Mouse (Mus musculus) spleen, postnatal 10 days (tissue): Measurements from ENCODE around the gene Nectin1.

Source experiments
- DNase-seq, 2 experiments: peaks; one replicate each; pipeline ENCODE4 v3.0.0; 2021 to 2022; ENCODE audit warnings: low spot score in 2 of 2

Gene Nectin1

GRCm38 (mm10) chr9:43765419-43766179 lies 21.8 kb downstream of the Nectin1 start:
- no peak for DNase-seq

DNA sequence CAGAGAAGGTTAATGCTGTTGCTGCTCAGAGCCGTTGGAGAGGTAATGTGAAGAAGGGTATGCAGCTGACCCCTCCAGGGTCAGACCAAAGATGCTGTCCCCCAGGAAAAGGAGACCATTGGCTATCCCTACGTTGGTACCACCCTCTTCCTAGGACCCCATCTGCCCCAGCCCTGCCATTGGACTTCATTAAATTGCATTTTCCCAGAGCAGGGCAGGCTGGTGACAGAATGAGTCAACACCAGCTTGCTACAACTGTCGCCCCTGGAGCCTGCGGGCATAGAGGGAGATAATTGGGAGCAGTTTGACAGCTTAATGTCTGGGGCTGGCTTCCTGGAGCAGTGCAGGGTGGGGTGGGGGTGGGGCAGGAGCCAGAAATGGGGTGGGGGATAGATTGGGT lies 25.0 kb downstream of the Nectin1 start:
- no peak for DNase-seq

DNA sequence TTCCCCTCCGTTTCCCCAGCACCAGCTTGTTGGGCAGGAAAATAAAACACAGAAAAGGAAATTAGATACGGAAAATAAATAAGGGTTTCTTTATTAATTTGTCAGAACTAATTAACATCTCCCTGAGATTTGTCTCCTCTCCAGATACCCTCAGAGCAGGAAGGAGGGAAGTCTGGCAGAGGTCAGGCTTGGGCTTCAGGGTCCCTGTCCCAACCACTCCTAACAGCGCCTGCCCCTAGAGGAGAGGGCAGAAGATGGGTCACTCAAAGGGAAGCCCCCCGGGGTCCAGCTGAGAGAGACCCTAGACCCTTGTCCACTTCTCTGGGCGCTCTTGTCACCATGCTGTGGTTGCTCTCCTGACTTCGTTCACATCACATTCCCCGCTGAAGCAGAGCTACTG lies 25.4 kb downstream of the Nectin1 start:
- no peak for DNase-seq

DNA sequence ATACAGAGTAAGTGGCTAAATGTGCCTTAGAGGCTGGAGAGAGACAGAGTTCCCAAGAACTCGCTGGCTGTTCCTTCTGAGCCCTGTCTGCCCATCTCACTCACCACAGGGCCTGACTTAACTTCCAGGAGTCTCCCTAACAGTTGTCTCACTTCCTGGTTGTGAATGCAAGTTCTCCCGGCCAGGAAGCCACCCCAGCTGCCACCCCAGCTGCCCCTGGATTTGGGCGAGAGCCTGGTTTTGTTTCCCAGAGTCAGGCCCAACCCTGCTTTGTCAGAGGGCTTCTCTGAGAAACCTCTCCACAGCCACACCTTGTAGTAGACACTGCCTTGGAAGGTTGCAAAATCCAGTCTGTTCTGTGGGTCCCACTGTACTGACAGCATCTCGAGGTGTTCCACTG lies 26.2 kb downstream of the Nectin1 start:
- DNase-seq, result no peak

GRCm38 (mm10) chr9:43771041-43771440 lies 27.3 kb downstream of the Nectin1 start:
- DNase-seq, result no peak

DNA sequence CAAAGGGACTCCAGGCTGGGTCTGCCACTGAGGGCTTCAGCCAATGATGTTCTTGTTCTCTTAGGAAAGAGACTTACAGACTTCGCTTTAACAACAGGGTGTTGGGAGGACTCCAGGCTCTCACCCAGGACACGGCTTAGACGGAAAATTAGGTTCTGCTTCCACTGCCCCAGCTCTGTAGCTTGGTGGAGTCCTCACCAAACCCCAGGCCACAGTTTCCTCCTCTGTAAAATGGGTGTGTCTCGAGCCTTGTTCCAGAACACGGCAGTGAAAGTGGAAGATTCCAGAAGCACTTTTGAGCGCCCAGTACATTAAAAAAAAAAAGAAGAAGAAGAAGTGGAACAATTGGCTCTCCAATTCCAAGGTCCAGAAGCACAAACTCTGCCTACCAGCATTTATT lies 28.7 kb downstream of the Nectin1 start:
- DNase-seq, result no peak

GRCm38 (mm10) chr9:43773521-43773920 lies 29.7 kb downstream of the Nectin1 start:
- DNase-seq, result no peak

- no peak for DNase-seq
These were observed 30.6 kb downstream of the Nectin1 start for GRCm38 (mm10) chr9:43774427-43774826.

DNA sequence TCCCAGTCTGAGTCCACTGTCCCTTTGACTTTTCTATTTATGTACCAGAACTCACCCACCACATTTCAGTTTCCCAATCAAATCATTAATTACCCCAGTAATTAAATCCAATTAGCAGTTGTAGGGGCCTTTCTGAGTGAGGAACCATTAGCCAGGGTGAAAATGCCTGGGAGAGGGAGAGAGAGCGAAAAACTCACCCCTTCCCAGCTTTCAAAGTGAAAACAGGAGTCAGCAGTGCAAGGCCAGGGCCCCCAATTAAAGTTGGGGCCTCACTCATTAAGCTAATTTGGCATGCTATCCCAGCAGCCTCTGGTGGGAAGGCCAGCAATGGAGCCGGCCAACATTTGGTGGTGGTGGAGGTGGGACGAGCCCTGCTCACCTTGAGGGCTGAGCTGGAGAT lies 32.4 kb downstream of the Nectin1 start:
- no peak for DNase-seq

- DNase-seq, result no peak
These were observed 33.9 kb downstream of the Nectin1 start for GRCm38 (mm10) chr9:43777362-43778360.

- no peak for DNase-seq
These were observed 37.1 kb downstream of the Nectin1 start for GRCm38 (mm10) chr9:43780883-43781282.

- no peak for DNase-seq
These were observed 38.6 kb downstream of the Nectin1 start for GRCm38 (mm10) chr9:43782401-43782800.

GRCm38 (mm10) chr9:43783959-43784358 lies 40.2 kb downstream of the Nectin1 start:
- no peak for DNase-seq

DNA sequence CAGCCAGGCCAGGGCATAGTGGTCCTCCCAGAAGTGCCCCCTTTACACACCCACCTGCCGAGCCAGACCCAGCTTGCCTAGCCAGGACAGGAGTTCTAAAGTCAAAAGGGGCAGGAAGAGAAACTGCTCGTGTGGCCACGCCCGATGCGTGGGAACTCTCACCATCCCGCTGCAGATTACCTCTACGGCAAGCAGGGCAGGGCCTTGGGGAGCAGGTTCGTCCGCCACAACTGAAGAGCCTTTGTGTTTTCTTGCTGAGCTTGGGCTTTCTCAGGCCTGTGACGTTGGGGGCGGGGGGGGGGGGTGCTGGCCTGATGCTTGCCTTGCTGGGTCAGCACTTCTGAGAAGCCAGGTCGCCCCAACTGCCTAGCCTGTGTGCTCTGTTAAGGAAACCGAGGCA lies 41.1 kb downstream of the Nectin1 start:
- DNase-seq, result no peak

DNA sequence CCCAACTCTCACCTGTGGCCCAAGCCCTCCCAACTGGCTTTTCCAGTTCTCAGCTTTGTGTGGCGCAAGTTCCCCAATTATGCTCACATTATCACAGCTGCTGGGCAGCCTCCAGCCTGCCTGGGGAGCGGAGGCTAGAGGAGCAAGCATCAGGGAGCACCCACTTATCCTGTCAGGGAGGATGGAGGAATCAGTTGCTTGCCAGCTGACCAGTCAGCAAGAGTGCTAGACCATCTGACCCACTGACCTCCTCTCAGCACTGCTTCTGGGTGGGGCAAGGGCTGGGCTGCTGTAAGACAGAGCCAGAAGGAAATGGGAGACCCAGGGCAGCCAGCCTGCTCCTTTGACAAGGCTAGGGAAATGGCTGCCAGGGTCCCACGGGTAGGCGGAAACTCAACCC lies 43.8 kb downstream of the Nectin1 start:
- DNase-seq, result no peak

GRCm38 (mm10) chr9:43792681-43793080 lies 48.9 kb downstream of the Nectin1 start:
- DNase-seq, result no peak

DNA sequence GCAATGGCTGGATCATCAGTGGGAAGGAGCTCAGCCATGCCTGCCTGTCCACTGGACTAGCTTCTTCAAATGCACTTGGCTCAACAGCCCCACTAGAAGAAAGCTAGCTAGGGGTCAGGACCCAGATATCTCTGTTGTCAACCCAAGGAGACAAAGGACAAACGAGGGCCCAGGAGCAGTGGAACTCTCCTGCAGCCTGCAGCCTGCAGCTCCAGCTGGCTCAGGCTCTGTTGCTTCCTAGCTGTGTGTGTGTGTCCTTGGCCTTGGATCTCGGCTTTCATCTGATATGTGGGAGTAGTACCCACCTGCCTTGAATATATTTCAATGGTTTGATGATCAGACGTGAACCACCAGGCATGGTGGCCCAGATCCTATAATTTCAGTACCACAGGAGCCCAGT lies 49.6 kb downstream of the Nectin1 start:
- no peak for DNase-seq

DNA sequence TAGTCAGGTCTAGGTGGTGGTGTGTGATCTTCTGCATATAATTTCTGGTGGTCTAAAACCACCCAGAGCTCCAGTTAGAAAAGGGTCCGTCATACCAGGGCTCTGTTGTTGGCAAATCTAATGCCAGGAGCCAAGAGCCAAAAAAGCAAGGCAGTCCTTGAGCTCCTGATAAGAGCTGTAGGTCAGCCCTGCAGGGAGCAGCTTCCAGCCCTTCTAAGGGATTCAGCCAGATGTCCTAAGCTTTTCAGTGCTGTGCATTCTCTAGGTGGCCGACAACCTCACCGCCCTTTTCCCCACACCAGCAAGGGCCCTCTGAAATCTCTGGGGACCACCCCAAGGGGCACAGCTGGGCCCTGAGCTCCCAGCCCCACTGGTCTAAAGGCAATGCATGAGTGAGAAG lies 52.2 kb downstream of the Nectin1 start:
- DNase-seq, result no peak

DNA sequence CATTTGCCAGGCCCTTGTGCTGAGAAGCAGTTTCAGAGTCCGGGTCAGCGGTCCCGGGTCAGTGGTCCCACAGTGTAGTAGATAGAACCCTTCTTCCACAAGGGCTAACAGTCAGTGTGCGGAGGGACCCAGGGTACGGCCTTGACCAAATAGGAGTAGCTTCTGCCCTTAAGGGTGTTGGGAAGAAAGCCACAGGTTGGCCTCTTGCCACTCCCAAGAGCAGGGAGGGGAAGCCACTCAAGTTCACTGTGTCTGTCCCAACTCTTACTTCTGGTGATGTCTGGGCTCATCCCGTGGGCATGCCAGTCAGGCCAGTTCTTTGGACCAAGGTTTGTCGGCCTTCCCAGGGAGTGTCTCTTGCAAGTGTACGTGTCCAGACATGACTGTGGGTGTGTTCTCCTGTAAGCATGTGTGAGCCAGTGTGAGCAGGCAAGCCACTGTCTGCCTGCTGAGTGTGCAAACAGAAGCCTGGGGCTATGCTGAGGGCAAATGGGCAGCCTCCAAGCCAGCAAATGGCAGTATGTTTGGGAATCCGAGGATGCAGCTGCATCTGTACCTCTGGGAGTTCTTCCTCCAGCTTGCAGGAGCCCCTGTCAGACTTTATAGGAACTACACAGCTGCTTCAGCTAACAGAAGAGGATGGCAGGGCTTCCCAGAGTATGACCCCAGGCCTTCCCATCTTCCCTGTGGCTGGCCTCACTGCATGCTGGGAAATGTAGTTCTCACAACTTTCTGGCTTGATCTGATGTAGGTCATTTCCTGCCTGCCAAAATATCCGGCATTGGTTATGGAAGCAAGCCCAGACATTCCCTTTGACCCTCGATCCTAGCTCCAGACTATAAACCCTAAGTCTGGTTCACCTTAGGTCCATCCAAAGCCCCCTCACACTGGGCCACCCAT lies 53.3 kb downstream of the Nectin1 start:
- no peak for DNase-seq

DNA sequence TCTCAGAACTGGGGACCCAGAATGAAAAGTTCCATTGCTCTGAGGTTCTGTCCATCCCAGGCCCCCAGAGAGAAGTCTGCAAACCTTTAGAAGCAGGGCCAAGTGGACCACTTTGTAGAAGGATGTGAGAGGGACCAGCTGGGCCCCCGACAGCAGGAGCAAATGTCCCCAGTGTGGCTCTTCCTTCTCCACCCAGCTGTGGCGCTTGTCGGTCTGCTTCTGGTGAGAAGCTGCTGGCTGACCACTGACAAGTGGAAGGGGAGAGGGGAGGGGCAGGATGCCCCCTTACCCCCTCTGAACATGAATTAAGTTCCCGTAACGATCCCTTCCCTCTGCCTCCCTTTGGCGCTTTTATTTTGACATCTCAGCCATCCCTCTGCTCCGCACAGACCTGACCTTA lies 54.0 kb downstream of the Nectin1 start:
- no peak for DNase-seq

DNA sequence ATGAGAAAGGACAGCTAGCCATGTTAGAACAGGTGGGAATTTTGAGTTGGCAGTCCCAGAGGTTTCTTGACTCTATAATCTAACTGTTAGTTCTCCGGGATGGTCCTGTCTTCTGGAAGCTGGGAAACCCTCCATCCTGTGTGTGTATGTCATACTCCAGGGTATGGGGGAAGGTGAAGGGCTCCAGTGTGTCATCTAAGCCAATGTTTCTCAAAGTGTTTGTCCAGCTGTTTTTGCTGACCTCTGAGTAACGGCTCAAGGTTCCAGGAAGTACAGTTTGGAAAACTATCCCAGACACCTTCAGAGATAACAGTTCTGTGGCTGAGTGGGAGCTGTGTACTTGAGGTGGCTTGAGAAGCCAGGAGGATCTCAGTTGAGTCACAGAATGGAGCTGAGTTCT lies 56.7 kb downstream of the Nectin1 start:
- DNase-seq, result no peak

GRCm38 (mm10) chr9:43801911-43802310 lies 58.1 kb downstream of the Nectin1 start:
- DNase-seq, result peak; percentile 12 to 63
